Comparison of ENCODE assay signal across 1 mouse cellular context in the genomic region with DNA sequence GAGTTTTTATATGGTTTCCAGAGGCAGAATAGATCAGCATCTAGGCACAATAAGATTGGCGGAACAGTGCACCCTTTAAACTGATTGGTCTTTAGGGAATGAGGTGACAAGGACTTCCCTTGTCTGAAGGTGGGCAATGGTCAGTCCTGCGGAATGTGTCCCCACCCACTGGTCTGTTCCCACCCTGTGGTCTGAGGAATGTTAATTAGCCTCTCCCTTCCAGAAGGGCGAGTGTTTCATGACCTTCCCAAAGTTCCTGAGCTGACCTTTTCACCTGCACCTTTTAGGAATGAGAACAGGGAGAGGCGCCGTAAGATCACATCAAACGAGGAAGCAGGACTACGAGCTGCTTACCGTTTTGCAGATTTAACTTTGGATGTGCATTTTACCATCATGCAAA. TPM values are rescaled to one million over a fixed set of nuclear protein-coding genes. Genes with fewer than 3 reads are reported as not detected.
"Had no signal": no experiment of that assay in that cellular context is flagged by ENCODE, and none has a peak within 500 bp of the region (broad histone marks: within the 10 kb centered on the region; RNA-seq: fewer than 3 reads in every experiment).

No protein-coding gene starts in this region.

RNA-seq across cellular contexts. Expression of a gene that starts 14.4 kb away (rescaled TPM):
- polyA plus RNA-seq: myocyte had no signal
